8 mouse cellular contexts compared by ENCODE assay signal in genomic region chr11:30771267-30771903, GRCm38 (mm10). TPM values are rescaled to one million over a fixed set of nuclear protein-coding genes. Genes with fewer than 3 reads are reported as not detected.
DNase-seq lines count a peak whose midpoint lies in the region; ATAC-seq and TF ChIP-seq lines count a peak whose summit lies in the region.

TSS of gene Psme4 (plus strand) at chr11:30771726.

- ATAC-seq in forebrain, embryonic 12.5 days (ENCODE audit: low FRiP score): peak; percentile 97
- peak; percentile 98 for ATAC-seq in heart, postnatal 0 days (ENCODE audit: insufficient read depth, low read depth)
- peak; percentile 94 for ATAC-seq in liver, embryonic 16.5 days (ENCODE audit: low read depth)
- peak; percentile 98 for ATAC-seq in neural tube, embryonic 13.5 days (ENCODE audit: low read depth)

- in situ Hi-C loops in CH12.LX (cut with MboI; ENCODE audit: low pct_ligation_motif_present, low pct_unique_long_range_greater_than_20kb, low sequenced_read_pairs): no loop called here

- TF ChIP-seq POLR2A in CH12.LX (IDR thresholded peaks at IDR 0.05; ENCODE audit: low read depth, low read length): peak; percentile 97
- peak; percentile 90 for TF ChIP-seq POLR2A in testis, adult 2 months (IDR thresholded peaks at IDR 0.05; ENCODE audit: control insufficient read depth, low read depth, low read length)

- peak; percentile 20; the same call in 1 of the 2 replicates for TF ChIP-seq EP300 in CH12.LX (IDR thresholded peaks at IDR 0.05; ENCODE audit: low read length)
- no peak for TF ChIP-seq EP300 in heart, postnatal 0 days (IDR thresholded peaks at IDR 0.05; ENCODE audit: low read depth)

- peak; percentile 96 for DNase-seq in CH12.LX (ENCODE audit: extremely low read depth)
- DNase-seq in c-Kit-positive CD71-positive TER-119-negative erythroid progenitor cells, embryonic 14.5 days (ENCODE audit: low read depth): peak; percentile 90
- DNase-seq in heart, postnatal 0 days (ENCODE audit: low spot score): peak; percentile 95
- DNase-seq in kidney, postnatal 4 days: peak; percentile 97 to 98

- no peaks in the 10 kb centered on the region for H3K36me3 ChIP-seq in CH12.LX (replicated peaks in 1 of 2; ENCODE audit: control insufficient read depth in 1 of 2, insufficient read depth in 1 of 2, low read length in 1 of 2)
- H3K36me3 ChIP-seq in forebrain, embryonic 12.5 days (replicated peaks): no peaks in the 10 kb centered on the region
- H3K36me3 ChIP-seq in heart, postnatal 0 days (replicated peaks; ENCODE audit: control insufficient read depth, insufficient read depth, low read length): no peaks in the 10 kb centered on the region
- no peaks in the 10 kb centered on the region for H3K36me3 ChIP-seq in liver, embryonic 16.5 days (ENCODE audit: control insufficient read depth, insufficient read depth)
- no peaks in the 10 kb centered on the region for H3K36me3 ChIP-seq in neural tube, embryonic 13.5 days
- no peaks in the 10 kb centered on the region for H3K36me3 ChIP-seq in testis, adult 2 months (ENCODE audit: control insufficient read depth, insufficient read depth, low read length)

- H3K4me2 ChIP-seq in CH12.LX (ENCODE audit: insufficient read depth, low read depth, poor library complexity, severe bottlenecking): peak within 1 kb of the TSS; percentile 67
- H3K4me2 ChIP-seq in forebrain, embryonic 12.5 days: peak within 1 kb of the TSS; percentile 61
- H3K4me2 ChIP-seq in heart, postnatal 0 days (ENCODE audit: low read depth, low read length): peak within 1 kb of the TSS; percentile 77
- peak within 1 kb of the TSS; percentile 87 for H3K4me2 ChIP-seq in liver, embryonic 16.5 days (ENCODE audit: low read depth, low read length)
- peak within 1 kb of the TSS; percentile 83 for H3K4me2 ChIP-seq in neural tube, embryonic 13.5 days

- peak within 1 kb of the TSS; percentile 92 for H3K9ac ChIP-seq in CH12.LX (ENCODE audit: insufficient read depth, low read depth)
- H3K9ac ChIP-seq in forebrain, embryonic 12.5 days: peak within 1 kb of the TSS; percentile 98
- peak within 1 kb of the TSS; percentile 99 for H3K9ac ChIP-seq in heart, postnatal 0 days (replicated peaks; ENCODE audit: low read depth, low read length)
- peak within 1 kb of the TSS; percentile 100 for H3K9ac ChIP-seq in liver, embryonic 16.5 days (ENCODE audit: low read depth, low read length)
- H3K9ac ChIP-seq in neural tube, embryonic 13.5 days: peak within 1 kb of the TSS; percentile 96

- H3K27ac ChIP-seq in CH12.LX (ENCODE audit: insufficient read depth, low read depth): no peak within 1 kb of the TSS
- peak within 1 kb of the TSS; percentile 91 for H3K27ac ChIP-seq in forebrain, embryonic 12.5 days
- peak within 1 kb of the TSS; percentile 99 for H3K27ac ChIP-seq in heart, postnatal 0 days (ENCODE audit: low read depth)
- peak within 1 kb of the TSS; percentile 94 for H3K27ac ChIP-seq in liver, embryonic 16.5 days (ENCODE audit: low read length)
- peak within 1 kb of the TSS; percentile 95 for H3K27ac ChIP-seq in neural tube, embryonic 13.5 days (replicated peaks)
- peak within 1 kb of the TSS; percentile 83 for H3K27ac ChIP-seq in testis, adult 2 months (ENCODE audit: control insufficient read depth, insufficient read depth, low read depth, low read length)

- H3K4me3 ChIP-seq in CH12.LX (replicated peaks in 1 of 3; ENCODE audit: low read depth in 2 of 3, low read length in 2 of 3, poor library complexity in 1 of 3): peak within 1 kb of the TSS; percentile 74 to 95 (median 83)
- peak within 1 kb of the TSS; percentile 91 for H3K4me3 ChIP-seq in forebrain, embryonic 12.5 days (replicated peaks)
- H3K4me3 ChIP-seq in heart, postnatal 0 days (ENCODE audit: low read depth, low read length): peak within 1 kb of the TSS; percentile 99
- peak within 1 kb of the TSS; percentile 100 for H3K4me3 ChIP-seq in liver, embryonic 16.5 days (ENCODE audit: low read depth, low read length)
- H3K4me3 ChIP-seq in neural tube, embryonic 13.5 days: peak within 1 kb of the TSS; percentile 98
- peak within 1 kb of the TSS; percentile 92 for H3K4me3 ChIP-seq in testis, adult 2 months (ENCODE audit: control insufficient read depth, low read depth, low read length)

- peaks cover 7 to 29% of the 10 kb centered on the region in 2 experiments; a peak in 3 of 4 replicates for H3K4me1 ChIP-seq in CH12.LX (ENCODE audit: control insufficient read depth in 1 of 2, insufficient read depth in 2 of 2)
- H3K4me1 ChIP-seq in forebrain, embryonic 12.5 days: peaks cover 12% of the 10 kb centered on the region
- H3K4me1 ChIP-seq in heart, postnatal 0 days (ENCODE audit: control insufficient read depth, insufficient read depth): peaks cover 16% of the 10 kb centered on the region
- peaks cover 9% of the 10 kb centered on the region for H3K4me1 ChIP-seq in liver, embryonic 16.5 days (ENCODE audit: control insufficient read depth, low read depth, low read length)
- H3K4me1 ChIP-seq in neural tube, embryonic 13.5 days (replicated peaks): peaks cover 34% of the 10 kb centered on the region
- no peaks in the 10 kb centered on the region; the same call in 1 of the 2 replicates for H3K4me1 ChIP-seq in testis, adult 2 months (ENCODE audit: control insufficient read depth, insufficient read depth, low read length)

- no peaks in the 10 kb centered on the region for H3K9me3 ChIP-seq in CH12.LX (replicated peaks; ENCODE audit: low read length)
- H3K9me3 ChIP-seq in forebrain, embryonic 12.5 days: no peaks in the 10 kb centered on the region
- no peaks in the 10 kb centered on the region for H3K9me3 ChIP-seq in heart, postnatal 0 days (replicated peaks; ENCODE audit: control insufficient read depth, low read length)
- H3K9me3 ChIP-seq in liver, embryonic 16.5 days (replicated peaks; ENCODE audit: control insufficient read depth, low read length): no peaks in the 10 kb centered on the region
- H3K9me3 ChIP-seq in neural tube, embryonic 13.5 days: no peaks in the 10 kb centered on the region

- H3K79me2 ChIP-seq in CH12.LX (replicated peaks; ENCODE audit: control insufficient read depth, extremely low read depth, insufficient read depth, poor library complexity, severe bottlenecking): peaks cover 25% of the 10 kb centered on the region

- 2% methylated on average over 32 of the region's 43 CpGs for WGBS in forebrain, embryonic 12.5 days
- WGBS in heart, postnatal 0 days: 2% methylated on average over 35 of the region's 43 CpGs
- WGBS in liver, embryonic 16.5 days (ENCODE audit: insufficient replicate concordance): 2% methylated on average over 42 of the region's 43 CpGs
- WGBS in neural tube, embryonic 13.5 days: 1% methylated on average over 38 of the region's 43 CpGs

- H3K27me3 ChIP-seq in CH12.LX (replicated peaks): no peaks in the 10 kb centered on the region
- H3K27me3 ChIP-seq in forebrain, embryonic 12.5 days: no peaks in the 10 kb centered on the region
- no peaks in the 10 kb centered on the region for H3K27me3 ChIP-seq in heart, postnatal 0 days (ENCODE audit: control insufficient read depth, insufficient read depth, low read length)
- H3K27me3 ChIP-seq in liver, embryonic 16.5 days (ENCODE audit: control insufficient read depth, insufficient read depth, low read depth, low read length): no peaks in the 10 kb centered on the region
- no peaks in the 10 kb centered on the region for H3K27me3 ChIP-seq in neural tube, embryonic 13.5 days
- H3K27me3 ChIP-seq in testis, adult 2 months (ENCODE audit: control insufficient read depth, insufficient read depth, low read length): no peaks in the 10 kb centered on the region

- no peak for TF ChIP-seq CTCF in CH12.LX (conservative IDR thresholded peaks at IDR 0.05 in 1 of 2, IDR thresholded peaks at IDR 0.05 in 1 of 2; ENCODE audit: low read depth in 2 of 2, low read length in 2 of 2)
- no peak for TF ChIP-seq CTCF in heart, postnatal 0 days (IDR thresholded peaks at IDR 0.05; ENCODE audit: low read depth)
- no peak for TF ChIP-seq CTCF in testis, adult 2 months (IDR thresholded peaks at IDR 0.05; ENCODE audit: control insufficient read depth, insufficient read depth, insufficient replicate concordance, low read depth, low read length)

- no peak for TF ChIP-seq RAD21 in CH12.LX (IDR thresholded peaks at IDR 0.05; ENCODE audit: low read depth, low read length)

- dilution Hi-C loops in CH12.LX (cut with MboI; ENCODE audit: extremely low pct_ligation_motif_present, extremely low pct_unique_long_range_greater_than_20kb, low sequenced_read_pairs): no loop called here

TF ChIP-seq in CH12.LX, 34 proteins besides CTCF, POLR2A, EP300 and RAD21 (continues in another document):
- TF ChIP-seq MYC (IDR thresholded peaks at IDR 0.05; ENCODE audit: low read depth, low read length) (peak; percentile 68), ZMIZ1 (IDR thresholded peaks at IDR 0.05; ENCODE audit: low read depth, low read length) (peak; percentile 95), KAT2A (IDR thresholded peaks at IDR 0.05; ENCODE audit: insufficient replicate concordance, low read length) (peak; percentile 69; the same call in 1 of the 2 replicates), CHD1 (IDR thresholded peaks at IDR 0.05; ENCODE audit: low read depth, low read length) (peak; percentile 65; the same call in 1 of the 2 replicates), PAX5 (IDR thresholded peaks at IDR 0.05; ENCODE audit: low read length) (no peak), SIN3A (IDR thresholded peaks at IDR 0.05; ENCODE audit: low read length) (peak; percentile 80), MAX (IDR thresholded peaks at IDR 0.05; ENCODE audit: low read length) (peak; percentile 74; the same call in 1 of the 2 replicates), ZC3H11A (IDR thresholded peaks at IDR 0.05; ENCODE audit: low read depth, low read length) (no peak), UBTF (IDR thresholded peaks at IDR 0.05; ENCODE audit: low read depth, low read length) (peak; percentile 50; the same call in 1 of the 2 replicates), ETS1 (conservative IDR thresholded peaks at IDR 0.05; ENCODE audit: low read depth, low read length) (peak; percentile 41; the same call in 1 of the 2 replicates), E2F4 (IDR thresholded peaks at IDR 0.05; ENCODE audit: insufficient replicate concordance, low read depth, low read length) (no peak), TBP (conservative IDR thresholded peaks at IDR 0.05; ENCODE audit: low read depth, low read length) (peak; percentile 90), GABPA (IDR thresholded peaks at IDR 0.05; ENCODE audit: insufficient replicate concordance, low read depth, low read length) (no peak; the same call in 1 of the 2 replicates)

RNA-seq across cellular contexts. Expression of gene Psme4, which starts in this region (rescaled TPM):
- total RNA-seq in CH12.LX (2012; rRNA removed) (30.7 and 36.3 TPM in 2 replicates), CH12.LX (2014; rRNA removed) (43.1 and 51.5 TPM in 2 replicates)
- polyA plus RNA-seq in CH12.LX (2012; ENCODE audit: insufficient read length, low read depth): 38.2 and 43.8 TPM in 2 replicates
- polyA plus RNA-seq in forebrain, embryonic 12.5 days (2016; fragmentation: Nextera tagmentation; extraction: Ambion mirVana): 32.1 and 38.2 TPM in 2 replicates
- 43.2 and 59.8 TPM in 2 replicates for total RNA-seq in heart, postnatal 0 days (2014; rRNA removed; ENCODE audit: low replicate concordance)
- polyA plus RNA-seq in heart, postnatal 0 days (2015; fragmentation: Nextera tagmentation; extraction: Ambion mirVana): 10.6 and 12.0 TPM in 2 replicates
- 7.2 and 8.0 TPM in 2 replicates for polyA plus RNA-seq in liver, embryonic 16.5 days (2015; fragmentation: Nextera tagmentation; extraction: Ambion mirVana)
- polyA plus RNA-seq in neural tube, embryonic 13.5 days (2015; fragmentation: Nextera tagmentation; extraction: Ambion mirVana): 16.7 and 18.9 TPM in 2 replicates
- 81.8 and 102 TPM in 2 replicates for polyA plus RNA-seq in testis, adult 2 months (2012; rRNA removed)
